8 mouse cellular contexts compared by ENCODE assay signal in the genomic region with DNA sequence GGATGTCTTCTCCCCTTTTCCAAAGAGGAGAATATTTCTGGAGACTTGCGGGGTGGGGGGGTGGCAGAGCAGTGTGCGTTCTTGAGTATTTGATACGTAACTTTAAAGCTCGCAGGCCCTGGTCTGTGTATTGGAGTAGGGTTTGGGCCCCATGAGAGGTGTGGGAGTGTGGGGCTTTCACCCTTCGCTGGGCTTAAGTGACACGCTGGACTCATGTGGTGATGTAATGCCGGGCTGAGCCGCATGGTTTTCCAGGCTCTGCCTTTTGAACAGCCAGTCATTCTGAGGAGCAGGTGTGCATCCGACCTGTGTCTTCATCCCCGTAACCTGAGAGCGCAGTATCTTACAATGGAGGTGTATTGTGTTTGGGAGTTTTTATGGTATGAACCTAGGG.
DNase-seq lines count a peak whose midpoint lies in the region; ATAC-seq lines count a peak whose summit lies in the region.

No protein-coding gene starts in this region.

- DNase-seq in heart, embryonic 10.5 days (ENCODE audit: low spot score), result peak; percentile 78
- DNase-seq in heart, adult 8-10 months (ENCODE audit: low spot score), result no peak
- DNase-seq in brain, adult 2 months (ENCODE audit: low read depth, low spot score), result peak; percentile 80
- DNase-seq in forebrain, embryonic 14.5 days (ENCODE audit: low spot score), result peak; percentile 64
- DNase-seq in mesoderm, embryonic 11.5 days (ENCODE audit: low read depth, low spot score), result peak; percentile 52
- DNase-seq in Muller cell, postnatal 12 days (ENCODE audit: inconsistent ontology term), result no peak
- no peak for DNase-seq in B cell, adult 2 months

- peak overlapping the region; percentile 98 for H3K27ac ChIP-seq in heart, embryonic 10.5 days
- H3K27ac ChIP-seq in forebrain, embryonic 14.5 days (ENCODE audit: low read depth, low read length), result peak overlapping the region; percentile 99

- H3K9me3 ChIP-seq in heart, embryonic 10.5 days, result no peaks in the 10 kb centered on the region
- H3K9me3 ChIP-seq in forebrain, embryonic 14.5 days (replicated peaks; ENCODE audit: control insufficient read depth, low read length), result no peaks in the 10 kb centered on the region

- H3K4me3 ChIP-seq in heart, embryonic 10.5 days, result peak overlapping the region; percentile 85
- peak overlapping the region; percentile 86 for H3K4me3 ChIP-seq in forebrain, embryonic 14.5 days (ENCODE audit: low read depth, low read length)

- no peaks in the 10 kb centered on the region for H3K27me3 ChIP-seq in heart, embryonic 10.5 days (ENCODE audit: insufficient read depth, poor library complexity, severe bottlenecking)
- no peaks in the 10 kb centered on the region for H3K27me3 ChIP-seq in forebrain, embryonic 14.5 days (replicated peaks; ENCODE audit: control insufficient read depth, insufficient read depth, low read length)

- H3K36me3 ChIP-seq in heart, embryonic 10.5 days, result 0 out of 2 replicates have a peak, but pooled peaks cover 2% of the 10 kb centered on the region
- H3K36me3 ChIP-seq in forebrain, embryonic 14.5 days (ENCODE audit: control insufficient read depth, insufficient read depth, low read length), result peaks cover 6% of the 10 kb centered on the region; the same call in 1 of the 2 replicates

- H3K9ac ChIP-seq in forebrain, embryonic 14.5 days (ENCODE audit: low read length), result peak overlapping the region; percentile 99

- ATAC-seq in forebrain, embryonic 14.5 days, result peak; percentile 24
- ATAC-seq in megakaryocyte, adult 5-6 weeks (ENCODE audit: poor library complexity, severe bottlenecking), result no peak

- H3K4me1 ChIP-seq in heart, embryonic 10.5 days, result peaks cover 90% of the 10 kb centered on the region
- peaks cover 33% of the 10 kb centered on the region for H3K4me1 ChIP-seq in forebrain, embryonic 14.5 days (ENCODE audit: control insufficient read depth, insufficient read depth, low read length)

- WGBS in heart, embryonic 10.5 days, result 29% methylated on average over 11 of the region's 11 CpGs
- WGBS in forebrain, embryonic 14.5 days, result 5% methylated on average over 11 of the region's 11 CpGs

- peak overlapping the region; percentile 73 for H3K4me2 ChIP-seq in forebrain, embryonic 14.5 days (ENCODE audit: low read length)

Comparison
In these comparisons a context has a peak if more than half of its experiments do, and no peak if none do; other contexts are left out.
1. DNase-seq: peak in heart, embryonic 10.5 days (single experiment), brain, adult 2 months (single experiment), forebrain, embryonic 14.5 days (single experiment) and mesoderm, embryonic 11.5 days (single experiment); none in heart, adult 8-10 months (single experiment), Muller cell, postnatal 12 days (single experiment) and B cell, adult 2 months (0 of 2).